Mouse (Mus musculus): ENCODE data around the gene Dda1. TPM values are rescaled to one million over a fixed set of nuclear protein-coding genes. Genes with fewer than 3 reads are reported as not detected.

Gene Dda1
- polyA plus RNA-seq, 1 experiment = 18.8 TPM

DNA sequence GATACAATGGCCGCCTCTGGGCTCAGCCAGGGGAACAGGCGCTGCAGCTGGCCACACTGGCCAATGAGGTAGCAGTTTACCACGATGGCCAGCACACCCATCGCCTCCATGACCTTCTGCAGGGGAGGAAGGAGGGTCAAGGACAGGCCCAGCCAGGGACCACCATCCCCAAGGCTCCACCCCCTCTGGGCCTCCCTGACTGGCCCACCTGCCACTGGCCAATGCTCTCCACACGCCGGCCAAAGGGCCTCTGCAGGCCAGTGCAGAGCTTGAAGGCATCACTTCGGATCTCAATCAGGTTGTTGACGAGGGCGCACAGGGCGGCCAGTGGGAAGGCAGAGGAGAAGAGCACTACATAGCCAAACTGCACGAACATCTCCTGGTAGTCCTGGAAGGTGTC is 9.9 kb downstream of the Dda1 start:
- Histone ChIP-seq H3K27ac (ENCODE audit: control insufficient read depth, insufficient read depth, low read depth, low read length, poor library complexity) (no peak overlapping the region), H3K4me3 (replicated peaks; ENCODE audit: control insufficient read depth, low read depth, low read length) (no peak overlapping the region), H3K4me1 (ENCODE audit: control insufficient read depth, insufficient read depth, low read length) (no peaks in the 10 kb centered on the region)
- WGBS = 87% methylated on average over 11 of the region's 11 CpGs
- TF ChIP-seq POLR2A (IDR thresholded peaks at IDR 0.05; ENCODE audit: borderline replicate concordance, control insufficient read depth, low read depth, low read length) = no peak
- no peak for TF ChIP-seq CTCF (IDR thresholded peaks at IDR 0.05; ENCODE audit: control insufficient read depth, insufficient read depth, low read length)

DNA sequence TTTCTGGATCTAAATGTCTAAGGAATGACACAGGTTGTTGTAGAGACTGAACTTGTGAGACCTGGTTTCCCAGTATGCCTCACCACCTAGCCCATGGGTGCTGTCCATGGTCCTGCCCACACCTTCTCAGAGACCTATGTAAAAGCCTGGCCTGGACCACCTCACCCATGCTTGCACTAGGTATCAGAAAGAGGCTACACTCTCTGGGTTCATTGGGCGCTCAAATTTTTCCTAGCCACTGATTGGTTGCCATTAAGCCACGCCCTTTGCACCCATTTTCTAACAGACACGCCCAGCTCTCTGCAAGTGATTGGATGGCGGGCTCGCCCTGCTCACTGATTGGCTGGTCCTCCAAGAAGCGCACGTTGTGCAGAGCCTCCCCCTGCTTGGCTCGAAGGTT is 14.9 kb downstream of the Dda1 start:
- 73% methylated on average over 8 of the region's 8 CpGs for WGBS
- Histone ChIP-seq H3K4me3 (replicated peaks; ENCODE audit: control insufficient read depth, low read depth, low read length) (no peak overlapping the region), H3K4me1 (ENCODE audit: control insufficient read depth, insufficient read depth, low read length) (peaks cover 3% of the 10 kb centered on the region), H3K27ac (ENCODE audit: control insufficient read depth, insufficient read depth, low read depth, low read length, poor library complexity) (no peak overlapping the region)
- no peak for TF ChIP-seq POLR2A (IDR thresholded peaks at IDR 0.05; ENCODE audit: borderline replicate concordance, control insufficient read depth, low read depth, low read length)
- TF ChIP-seq CTCF (IDR thresholded peaks at IDR 0.05; ENCODE audit: control insufficient read depth, insufficient read depth, low read length) = no peak

DNA sequence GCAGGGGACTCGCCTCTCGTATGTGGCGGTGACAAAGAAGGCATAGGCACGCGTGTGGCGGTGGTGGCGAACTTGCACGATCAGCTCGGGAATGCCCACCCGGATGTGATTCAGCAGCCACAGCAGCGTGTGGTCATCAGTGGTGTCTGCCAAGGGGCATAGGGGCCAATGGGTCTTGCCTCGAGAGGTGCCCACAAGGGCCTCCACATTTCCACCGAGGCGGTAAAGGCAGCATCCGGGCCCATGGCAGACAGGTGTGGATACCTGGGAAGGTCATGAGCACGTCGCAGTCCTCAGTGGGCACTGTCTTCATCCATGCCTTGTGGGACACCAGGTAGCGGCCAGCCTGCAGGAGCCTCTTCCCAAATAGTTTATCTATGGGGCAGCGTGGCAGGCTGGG is 15.7 kb downstream of the Dda1 start:
- peaks cover 3% of the 10 kb centered on the region for H3K4me1 ChIP-seq (ENCODE audit: control insufficient read depth, insufficient read depth, low read length)
- H3K4me3 ChIP-seq (replicated peaks; ENCODE audit: control insufficient read depth, low read depth, low read length) = no peak overlapping the region
- H3K27ac ChIP-seq (ENCODE audit: control insufficient read depth, insufficient read depth, low read depth, low read length, poor library complexity) = no peak overlapping the region
- TF ChIP-seq POLR2A (IDR thresholded peaks at IDR 0.05; ENCODE audit: borderline replicate concordance, control insufficient read depth, low read depth, low read length) = no peak
- TF ChIP-seq CTCF (IDR thresholded peaks at IDR 0.05; ENCODE audit: control insufficient read depth, insufficient read depth, low read length) = no peak
- 93% methylated on average over 19 of the region's 19 CpGs for WGBS

GRCm38 (mm10) chr8:71485142-71486135 is 16.4 kb downstream of the Dda1 start, which contains the start of gene Ano8:
Ano8 (minus strand) TSS chr8:71485963.
- 0 out of 2 replicates have a peak, but pooled peaks have one; percentile 0 for TF ChIP-seq POLR2A (IDR thresholded peaks at IDR 0.05; ENCODE audit: borderline replicate concordance, control insufficient read depth, low read depth, low read length)
- TF ChIP-seq CTCF (IDR thresholded peaks at IDR 0.05; ENCODE audit: control insufficient read depth, insufficient read depth, low read length) = no peak
- Histone ChIP-seq H3K4me3 (replicated peaks; ENCODE audit: control insufficient read depth, low read depth, low read length) (peak within 1 kb of the TSS; percentile 62), H3K27ac (ENCODE audit: control insufficient read depth, insufficient read depth, low read depth, low read length, poor library complexity) (peak within 1 kb of the TSS; percentile 39), H3K4me1 (ENCODE audit: control insufficient read depth, insufficient read depth, low read length) (peaks cover 3% of the 10 kb centered on the region)
- 5% methylated on average over 58 of the region's 58 CpGs for WGBS

GRCm38 (mm10) chr8:71486136-71486529 is 17.1 kb downstream of the Dda1 start:
- Histone ChIP-seq H3K4me3 (replicated peaks; ENCODE audit: control insufficient read depth, low read depth, low read length) (no peak overlapping the region), H3K27ac (ENCODE audit: control insufficient read depth, insufficient read depth, low read depth, low read length, poor library complexity) (no peak overlapping the region), H3K4me1 (ENCODE audit: control insufficient read depth, insufficient read depth, low read length) (peaks cover 3% of the 10 kb centered on the region)
- WGBS = 15% methylated on average over 7 of the region's 7 CpGs
- TF ChIP-seq CTCF (IDR thresholded peaks at IDR 0.05; ENCODE audit: control insufficient read depth, insufficient read depth, low read length) = no peak
- no peak for TF ChIP-seq POLR2A (IDR thresholded peaks at IDR 0.05; ENCODE audit: borderline replicate concordance, control insufficient read depth, low read depth, low read length)

- peaks cover 3% of the 10 kb centered on the region for H3K4me1 ChIP-seq (ENCODE audit: control insufficient read depth, insufficient read depth, low read length)
- under 1% methylated on average over 33 of the region's 33 CpGs for WGBS
- H3K4me3 ChIP-seq (replicated peaks; ENCODE audit: control insufficient read depth, low read depth, low read length) = peak within 1 kb of the TSS; percentile 85
- H3K27ac ChIP-seq (ENCODE audit: control insufficient read depth, insufficient read depth, low read depth, low read length, poor library complexity) = peak within 1 kb of the TSS; percentile 69
- TF ChIP-seq CTCF (IDR thresholded peaks at IDR 0.05; ENCODE audit: control insufficient read depth, insufficient read depth, low read length) (no peak), POLR2A (IDR thresholded peaks at IDR 0.05; ENCODE audit: borderline replicate concordance, control insufficient read depth, low read depth, low read length) (no peak; the same call in 1 of the 2 replicates)
These were observed 18.9 kb downstream of the Dda1 start, which contains the start of gene Gtpbp3 for GRCm38 (mm10) chr8:71487691-71488445. Gtpbp3 (plus strand) TSS chr8:71488103.

DNA sequence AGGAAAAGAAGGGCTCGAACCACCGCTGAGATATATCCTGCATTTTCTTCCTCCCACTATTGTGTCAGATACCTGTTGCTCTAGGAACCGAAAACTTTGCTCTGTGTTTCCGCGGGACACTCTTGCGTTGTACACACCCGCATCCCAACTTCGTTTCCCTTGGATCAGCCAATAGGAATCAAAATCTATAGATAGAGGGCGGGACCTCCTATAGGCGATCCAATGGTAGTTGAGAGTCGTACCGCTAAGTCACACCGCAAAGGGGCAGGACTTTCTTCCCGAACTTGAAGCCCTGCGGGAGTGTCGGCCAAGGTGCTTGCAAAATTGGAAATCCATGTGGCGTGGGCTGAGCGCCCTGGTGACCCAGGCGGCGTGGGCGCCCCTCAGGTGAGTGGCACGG is 19.5 kb downstream of the Dda1 start:
- Histone ChIP-seq H3K4me3 (replicated peaks; ENCODE audit: control insufficient read depth, low read depth, low read length) (peak overlapping the region; percentile 85), H3K27ac (ENCODE audit: control insufficient read depth, insufficient read depth, low read depth, low read length, poor library complexity) (peak overlapping the region; percentile 69; the same call in 1 of the 2 replicates), H3K4me1 (ENCODE audit: control insufficient read depth, insufficient read depth, low read length) (peaks cover 3% of the 10 kb centered on the region)
- under 1% methylated on average over 22 of the region's 22 CpGs for WGBS
- TF ChIP-seq POLR2A (IDR thresholded peaks at IDR 0.05; ENCODE audit: borderline replicate concordance, control insufficient read depth, low read depth, low read length) (no peak), CTCF (IDR thresholded peaks at IDR 0.05; ENCODE audit: control insufficient read depth, insufficient read depth, low read length) (no peak)

DNA sequence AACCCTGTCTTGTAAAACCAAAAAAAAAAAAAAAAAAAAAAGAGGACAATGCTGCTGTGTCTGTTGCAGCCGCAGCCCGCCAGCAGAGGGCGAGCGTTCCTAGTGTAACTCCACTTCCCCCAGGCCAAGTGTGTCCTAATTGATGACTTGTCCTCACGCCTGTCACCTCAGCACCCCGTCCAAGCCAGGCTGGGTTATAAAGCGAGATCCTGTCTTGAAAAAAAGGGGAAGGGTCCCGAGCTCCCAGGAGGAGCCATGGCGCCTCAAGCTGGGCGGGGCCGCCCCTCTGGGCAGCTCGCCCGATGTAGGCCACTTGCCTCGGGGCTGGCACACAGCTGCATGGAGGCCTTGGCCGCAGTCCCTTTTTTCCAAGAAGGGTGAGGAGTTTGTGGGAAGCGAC is 26.0 kb downstream of the Dda1 start:
- no peaks in the 10 kb centered on the region for H3K4me1 ChIP-seq (ENCODE audit: control insufficient read depth, insufficient read depth, low read length)
- 29% methylated on average over 16 of the region's 16 CpGs for WGBS
- no peak overlapping the region for H3K4me3 ChIP-seq (replicated peaks; ENCODE audit: control insufficient read depth, low read depth, low read length)
- TF ChIP-seq POLR2A (IDR thresholded peaks at IDR 0.05; ENCODE audit: borderline replicate concordance, control insufficient read depth, low read depth, low read length) (0 out of 2 replicates have a peak, but pooled peaks have one; percentile 27), CTCF (IDR thresholded peaks at IDR 0.05; ENCODE audit: control insufficient read depth, insufficient read depth, low read length) (peak; percentile 82)
- no peak overlapping the region for H3K27ac ChIP-seq (ENCODE audit: control insufficient read depth, insufficient read depth, low read depth, low read length, poor library complexity)
